Mouse (Mus musculus) heart, postnatal 10 days (tissue): ENCODE measurements around the gene Blvra. TPM values are rescaled to one million over a fixed set of nuclear protein-coding genes. Genes with fewer than 3 reads are reported as not detected.
"Not testable (repeated sequence)": the region's sequence is repeated elsewhere in the genome, so short reads cannot be mapped to it uniquely, and the experiment has no call there.

Source experiments
- DNase-seq, 2 experiments: peaks; one replicate each; pipeline ENCODE4 v3.0.0; 2021
- intact Hi-C: fragments of 180-260 bp; cut with DNase I; formaldehyde crosslinking; loops from one replicate; pipeline ENCODE4 v1.15.1; 2025
- total RNA-seq, 2 experiments: library from RNA; stranded (reverse); gene quantifications; 2 replicates each; pipeline ENCODE4 v1.2.3; 2021

The Blvra gene
- 10 to 100 TPM; 23.0 to 26.1 TPM for total RNA-seq

- DNase-seq, result peak; percentile 91 to 94
- intact Hi-C loops, result no loop called here
These were observed at the start of gene Blvra for GRCm38 (mm10) chr2:127070435-127070841. Blvra (plus strand) TSS chr2:127070665.

GRCm38 (mm10) chr2:127035006-127035605 is 35.4 kb upstream of the Blvra start:
- intact Hi-C loops, result no loop called here

GRCm38 (mm10) chr2:127037299-127037698 is 33.2 kb upstream of the Blvra start:
- intact Hi-C loops, result no loop called here
- no peak for DNase-seq

More at GRCm38 (mm10) chr2:127035006-127035605, 35.4 kb upstream of the Blvra start:
- DNase-seq, result no peak

- no peak for DNase-seq
- intact Hi-C loops, result no loop called here
These were observed 9.0 kb upstream of the Blvra start for GRCm38 (mm10) chr2:127061471-127061870.

- DNase-seq, result no peak
- intact Hi-C loops, result no loop called here
These were observed 1.7 kb upstream of the Blvra start for GRCm38 (mm10) chr2:127068806-127069205.

GRCm38 (mm10) chr2:127069781-127070434 is 557 bp upstream of the Blvra start:
- DNase-seq, result peak in 1 of 2 experiments; percentile 11
- intact Hi-C loops, result no loop called here

GRCm38 (mm10) chr2:127070879-127071278 is 414 bp downstream of the Blvra start:
- intact Hi-C loops, result no loop called here
- no peak for DNase-seq

GRCm38 (mm10) chr2:127074116-127074515 is 3.7 kb downstream of the Blvra start:
- DNase-seq, result no peak
- intact Hi-C loops, result no loop called here

GRCm38 (mm10) chr2:127077611-127078010 is 7.1 kb downstream of the Blvra start:
- intact Hi-C loops, result no loop called here
- DNase-seq, result no peak

GRCm38 (mm10) chr2:127079066-127079465 is 8.6 kb downstream of the Blvra start:
- intact Hi-C loops, DNase-seq: not testable (repeated sequence)

- intact Hi-C loops, result no loop called here
- peak in 1 of 2 experiments; percentile 14 for DNase-seq
These were observed 9.6 kb downstream of the Blvra start for GRCm38 (mm10) chr2:127079881-127080590.

GRCm38 (mm10) chr2:127080591-127081218 is 10.2 kb downstream of the Blvra start:
- intact Hi-C loops, result no loop called here
- no peak for DNase-seq

GRCm38 (mm10) chr2:127086235-127086634 is 15.8 kb downstream of the Blvra start:
- no peak for DNase-seq

GRCm38 (mm10) chr2:127090151-127090550 is 19.7 kb downstream of the Blvra start:
- intact Hi-C loops, result loop anchor here (10.0 kb wide), 1 partner anchor 115 kb away; the partner anchor contains the start of genes 1810024B03Rik and Snrnp200

More at GRCm38 (mm10) chr2:127086235-127086634, 15.8 kb downstream of the Blvra start:
- intact Hi-C loops, result no loop called here

GRCm38 (mm10) chr2:127092000-127092399 is 21.5 kb downstream of the Blvra start:
- intact Hi-C loops, result loop anchor here (10.0 kb wide), 1 partner anchor 113 kb away; the partner anchor contains the start of genes 1810024B03Rik and Snrnp200
- DNase-seq, result no peak

More at GRCm38 (mm10) chr2:127090151-127090550, 19.7 kb downstream of the Blvra start:
- DNase-seq, result not testable (repeated sequence)

- no peak for DNase-seq
- intact Hi-C loops, result no loop called here
These were observed 38.5 kb downstream of the Blvra start for GRCm38 (mm10) chr2:127108986-127109385.

- intact Hi-C loops, result no loop called here
- DNase-seq, result peak; percentile 42 to 56
These were observed 51.2 kb downstream of the Blvra start for GRCm38 (mm10) chr2:127121591-127122235.

- intact Hi-C loops, result no loop called here
- DNase-seq, result no peak
These were observed 58.5 kb downstream of the Blvra start for GRCm38 (mm10) chr2:127128926-127129325.

GRCm38 (mm10) chr2:127131353-127131752 is 60.9 kb downstream of the Blvra start:
- intact Hi-C loops, result no loop called here
- DNase-seq, result no peak
